Mouse (Mus musculus) hindbrain, embryonic 14.5 days (tissue): Measurements from ENCODE around the gene Aldh5a1. TPM values are rescaled to one million over a fixed set of nuclear protein-coding genes. Genes with fewer than 3 reads are reported as not detected.
"Not testable (repeated sequence)": the region's sequence is repeated elsewhere in the genome, so short reads cannot be mapped to it uniquely, and the experiment has no call there.

Source experiments
- ATAC-seq: fragments of 200-750 bp; cut with Nextera tagmentation; 2 replicates; pipeline ENCODE4 v1.8.0; 2017; ENCODE audit warnings: moderate number of reproducible peaks, mild to moderate bottlenecking, moderate TSS enrichment, moderate library complexity; ENCODE audit not compliant: low FRiP score
- DNase-seq: peaks from one replicate; pipeline ENCODE4 v3.0.0-alpha.2; 2015; ENCODE audit warnings: low spot score
- H3K27ac ChIP-seq: fragments of 300-500 bp; sonication (generic); 2 replicates; pipeline ENCODE4 v1.5.1; 2014; ENCODE audit warnings: mild to moderate bottlenecking, moderate library complexity
- H3K27me3 ChIP-seq: fragments of 300-500 bp; sonication (generic); 2 replicates; pipeline ENCODE4 v1.6.1; 2014; ENCODE audit warnings: mild to moderate bottlenecking, low read length, mixed read lengths; ENCODE audit not compliant: control insufficient read depth, insufficient read depth
- H3K36me3 ChIP-seq: fragments of 300-500 bp; sonication (generic); replicated peaks from 2 replicates; pipeline ENCODE4 v1.6.1; 2014; ENCODE audit not compliant: control insufficient read depth, insufficient read depth
- H3K4me1 ChIP-seq: fragments of 300-500 bp; sonication (generic); replicated peaks from 2 replicates; pipeline ENCODE4 v1.6.1; 2014; ENCODE audit warnings: antibody characterized with exemption, low read length, mixed read lengths; ENCODE audit not compliant: control insufficient read depth, insufficient read depth
- H3K4me2 ChIP-seq: fragments of 300-500 bp; sonication (generic); replicated peaks from 2 replicates; pipeline ENCODE4 v1.6.1; 2014; ENCODE audit warnings: mild to moderate bottlenecking, moderate library complexity
- H3K4me3 ChIP-seq: fragments of 300-500 bp; sonication (generic); replicated peaks from 2 replicates; pipeline ENCODE4 v1.5.1; 2014; ENCODE audit warnings: mild to moderate bottlenecking, low read length
- H3K9ac ChIP-seq: fragments of 300-500 bp; sonication (generic); 2 replicates; pipeline ENCODE4 v1.6.1; 2014
- H3K9me3 ChIP-seq: fragments of 300-500 bp; sonication (generic); 2 replicates; pipeline ENCODE4 v1.6.1; 2016; ENCODE audit warnings: low read length; ENCODE audit not compliant: control insufficient read depth
- WGBS: fragments of 180-500 bp; shearing (Covaris S2); extraction: QIAGEN DNeasy Blood & Tissue Kit; methylation state at CpG from one replicate; pipeline ENCODE4 v1.1.7; 2014; 5-methylcytosine and 5-hydroxymethylcytosine counted together
- polyA plus RNA-seq: library from polyadenylated mRNA; unstranded; fragments of >200 nt; fragmentation: Nextera tagmentation; extraction: Ambion mirVana; gene quantifications from 2 replicates; pipeline ENCODE4 v1.2.1, GENCODE M21; 2014

The Aldh5a1 gene
- 15.8 and 16.5 TPM in 2 replicates for polyA plus RNA-seq

- Histone ChIP-seq H3K27ac (peak within 1 kb of the TSS; percentile 85), H3K27me3 (no peaks in the 10 kb centered on the region), H3K9me3 (no peaks in the 10 kb centered on the region), H3K9ac (peak within 1 kb of the TSS; percentile 90), H3K4me2 (peak within 1 kb of the TSS; percentile 88), H3K4me1 (peaks cover 11% of the 10 kb centered on the region), H3K4me3 (peak within 1 kb of the TSS; percentile 96), H3K36me3 (no peaks in the 10 kb centered on the region)
- peak; percentile 82 for DNase-seq
- ATAC-seq, result peak; percentile 87
- under 1% methylated on average over 62 of the region's 75 CpGs for WGBS
These were observed at the start of gene Aldh5a1 for GRCm38 (mm10) chr13:24937108-24937838. Aldh5a1 (minus strand) TSS chr13:24937661.

- ATAC-seq, result peak; percentile 49; the same call in 1 of the 2 replicates
- H3K27ac ChIP-seq, result no peak overlapping the region
These were observed 48.0 kb upstream of the Aldh5a1 start for GRCm38 (mm10) chr13:24985435-24985834.

GRCm38 (mm10) chr13:24981031-24981430 is 43.6 kb upstream of the Aldh5a1 start:
- Histone ChIP-seq H3K9ac (no peak overlapping the region), H3K36me3 (no peaks in the 10 kb centered on the region), H3K27ac (no peak overlapping the region), H3K27me3 (no peaks in the 10 kb centered on the region), H3K4me1 (no peaks in the 10 kb centered on the region), H3K4me3 (no peak overlapping the region), H3K4me2 (no peak overlapping the region), H3K9me3 (no peaks in the 10 kb centered on the region)
- DNase-seq, result no peak
- 92% methylated on average over 6 of the region's 6 CpGs for WGBS
- ATAC-seq, result no peak

More at GRCm38 (mm10) chr13:24985435-24985834, 48.0 kb upstream of the Aldh5a1 start:
- H3K9me3 ChIP-seq, result no peaks in the 10 kb centered on the region
- H3K9ac ChIP-seq, result no peak overlapping the region
- H3K4me1 ChIP-seq, result no peaks in the 10 kb centered on the region
- H3K4me3 ChIP-seq, result no peak overlapping the region
- 52% methylated on average over 2 of the region's 2 CpGs for WGBS
- H3K4me2 ChIP-seq, result no peak overlapping the region
- DNase-seq, result no peak
- H3K36me3 ChIP-seq, result peaks cover 17% of the 10 kb centered on the region
- no peaks in the 10 kb centered on the region for H3K27me3 ChIP-seq

- DNase-seq (no peak), ATAC-seq (no peak)
- Histone ChIP-seq H3K4me2 (no peak overlapping the region), H3K36me3 (no peaks in the 10 kb centered on the region), H3K4me1 (no peaks in the 10 kb centered on the region), H3K27me3 (no peaks in the 10 kb centered on the region), H3K9me3 (no peaks in the 10 kb centered on the region), H3K4me3 (no peak overlapping the region), H3K9ac (no peak overlapping the region), H3K27ac (no peak overlapping the region)
- 85% methylated on average over 5 of the region's 5 CpGs for WGBS
These were observed 40.4 kb upstream of the Aldh5a1 start for GRCm38 (mm10) chr13:24977820-24978342.

- DNase-seq (no peak), ATAC-seq (peak; percentile 52; the same call in 1 of the 2 replicates)
- Histone ChIP-seq H3K9me3 (no peaks in the 10 kb centered on the region), H3K4me1 (no peaks in the 10 kb centered on the region), H3K27ac (no peak overlapping the region), H3K9ac (no peak overlapping the region), H3K36me3 (no peaks in the 10 kb centered on the region), H3K4me3 (no peak overlapping the region), H3K4me2 (no peak overlapping the region), H3K27me3 (no peaks in the 10 kb centered on the region)
- 64% methylated on average over 4 of the region's 4 CpGs for WGBS
These were observed 38.9 kb upstream of the Aldh5a1 start for GRCm38 (mm10) chr13:24976384-24976783.

- not testable (repeated sequence) for H3K4me2 ChIP-seq, H3K4me1 ChIP-seq, H3K9me3 ChIP-seq, H3K27me3 ChIP-seq, H3K27ac ChIP-seq, H3K4me3 ChIP-seq, DNase-seq, H3K36me3 ChIP-seq, ATAC-seq, H3K9ac ChIP-seq
- WGBS, result 90% methylated on average over 3 of the region's 3 CpGs
These were observed 34.3 kb upstream of the Aldh5a1 start for GRCm38 (mm10) chr13:24971776-24972175.

GRCm38 (mm10) chr13:24965846-24966201 is 28.4 kb upstream of the Aldh5a1 start:
- peak overlapping the region; percentile 45 for H3K4me2 ChIP-seq
- H3K9me3 ChIP-seq, result no peaks in the 10 kb centered on the region
- peak overlapping the region; percentile 20; the same call in 1 of the 2 replicates for H3K9ac ChIP-seq
- H3K27ac ChIP-seq, result no peak overlapping the region
- no peaks in the 10 kb centered on the region; the same call in 1 of the 2 replicates for H3K4me1 ChIP-seq
- H3K36me3 ChIP-seq, result no peaks in the 10 kb centered on the region
- H3K27me3 ChIP-seq, result no peaks in the 10 kb centered on the region
- DNase-seq (no peak), ATAC-seq (0 out of 2 replicates have a peak, but pooled peaks have one; percentile 37)
- peak overlapping the region; percentile 17 for H3K4me3 ChIP-seq
- WGBS, result 42% methylated on average over 5 of the region's 5 CpGs

GRCm38 (mm10) chr13:24965130-24965845 is 27.8 kb upstream of the Aldh5a1 start:
- Histone ChIP-seq H3K4me3 (peak overlapping the region; percentile 17), H3K36me3 (no peaks in the 10 kb centered on the region), H3K27me3 (no peaks in the 10 kb centered on the region), H3K4me2 (peak overlapping the region; percentile 45), H3K9ac (peak overlapping the region; percentile 20; the same call in 1 of the 2 replicates), H3K9me3 (no peaks in the 10 kb centered on the region), H3K27ac (no peak overlapping the region), H3K4me1 (no peaks in the 10 kb centered on the region; the same call in 1 of the 2 replicates)
- DNase-seq (no peak), ATAC-seq (0 out of 2 replicates have a peak, but pooled peaks have one; percentile 21)
- 26% methylated on average over 15 of the region's 15 CpGs for WGBS

- H3K27me3 ChIP-seq, result no peaks in the 10 kb centered on the region
- H3K36me3 ChIP-seq, result no peaks in the 10 kb centered on the region
- no peak overlapping the region for H3K4me3 ChIP-seq
- 90% methylated on average over 8 of the region's 8 CpGs for WGBS
- H3K4me1 ChIP-seq, result no peaks in the 10 kb centered on the region; the same call in 1 of the 2 replicates
- H3K27ac ChIP-seq, result no peak overlapping the region
- ATAC-seq (no peak), DNase-seq (no peak)
- H3K9me3 ChIP-seq, result no peaks in the 10 kb centered on the region
- no peak overlapping the region for H3K4me2 ChIP-seq
- H3K9ac ChIP-seq, result no peak overlapping the region
These were observed 24.7 kb upstream of the Aldh5a1 start for GRCm38 (mm10) chr13:24962119-24962518.
